Mouse (Mus musculus) forebrain, embryonic 10.5 days (tissue): ENCODE measurements around the gene Ddt. TPM values are rescaled to one million over a fixed set of nuclear protein-coding genes. Genes with fewer than 3 reads are reported as not detected.
"Not testable (repeated sequence)": the region's sequence is repeated elsewhere in the genome, so short reads cannot be mapped to it uniquely, and the experiment has no call there.

ENCODE experiments used
- DNase-seq: peaks from one replicate; pipeline ENCODE4 v3.0.0-alpha.2; 2017; ENCODE audit warnings: low spot score; ENCODE audit errors: extremely low spot score
- H3K27ac ChIP-seq: fragments of 300-500 bp; sonication (generic); 2 replicates; pipeline ENCODE4 v1.5.1; 2016; ENCODE audit warnings: mild to moderate bottlenecking
- H3K27me3 ChIP-seq: fragments of 300-500 bp; sonication (generic); 2 replicates; pipeline ENCODE4 v1.6.1; 2016; ENCODE audit warnings: mild to moderate bottlenecking; ENCODE audit not compliant: poor library complexity, severe bottlenecking
- H3K36me3 ChIP-seq: fragments of 300-500 bp; sonication (generic); replicated peaks from 2 replicates; pipeline ENCODE4 v1.6.1; 2016; ENCODE audit warnings: mild to moderate bottlenecking, moderate library complexity
- H3K4me1 ChIP-seq: fragments of 300-500 bp; sonication (generic); 2 replicates; pipeline ENCODE4 v1.6.1; 2016
- H3K4me3 ChIP-seq: fragments of 300-500 bp; sonication (generic); 2 replicates; pipeline ENCODE4 v1.5.1; 2016; ENCODE audit warnings: mild to moderate bottlenecking, moderate library complexity
- H3K9me3 ChIP-seq: fragments of 300-500 bp; sonication (generic); 2 replicates; pipeline ENCODE4 v1.6.1; 2016; ENCODE audit warnings: mild to moderate bottlenecking, moderate library complexity
- WGBS: fragments of 180-500 bp; shearing (Covaris S2); methylation state at CpG from one replicate; pipeline ENCODE4 v1.1.7; 2016; 5-methylcytosine and 5-hydroxymethylcytosine counted together
- polyA plus RNA-seq: library from polyadenylated mRNA; unstranded; fragments of >200 nt; fragmentation: Nextera tagmentation; extraction: Ambion mirVana; gene quantifications from 2 replicates; pipeline ENCODE4 v1.2.1, GENCODE M21; 2016

Gene Ddt
- polyA plus RNA-seq, 1 experiment from 2014 or later: 95.4 TPM

DNA sequence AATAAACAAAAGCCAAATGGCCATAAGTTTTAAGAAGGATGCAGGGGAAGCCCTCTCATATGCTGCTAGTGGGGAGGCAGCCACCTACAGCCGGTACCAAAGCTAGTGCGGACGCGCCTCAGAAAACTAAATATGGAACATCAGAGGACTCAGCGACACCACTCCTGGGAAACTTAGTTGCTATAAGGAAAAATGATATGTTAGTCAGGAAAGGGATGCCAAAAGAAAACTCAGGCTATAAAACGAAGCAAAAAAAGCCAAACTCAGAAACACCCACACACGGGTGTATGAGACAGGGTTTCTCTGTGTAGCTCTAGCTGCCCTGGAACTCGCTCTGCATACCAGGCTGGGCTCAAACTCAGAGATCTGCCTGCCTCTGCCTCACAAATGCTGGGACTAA lies 15.1 kb upstream of the Ddt start:
- H3K27ac ChIP-seq: no peak overlapping the region
- H3K9me3 ChIP-seq: no peaks in the 10 kb centered on the region
- no peak for DNase-seq
- no peaks in the 10 kb centered on the region for H3K27me3 ChIP-seq
- no peaks in the 10 kb centered on the region for H3K36me3 ChIP-seq
- H3K4me1 ChIP-seq: 0 out of 2 replicates have a peak, but pooled peaks cover 3% of the 10 kb centered on the region
- no peak overlapping the region for H3K4me3 ChIP-seq
- 95% methylated on average over 8 of the region's 8 CpGs for WGBS

DNA sequence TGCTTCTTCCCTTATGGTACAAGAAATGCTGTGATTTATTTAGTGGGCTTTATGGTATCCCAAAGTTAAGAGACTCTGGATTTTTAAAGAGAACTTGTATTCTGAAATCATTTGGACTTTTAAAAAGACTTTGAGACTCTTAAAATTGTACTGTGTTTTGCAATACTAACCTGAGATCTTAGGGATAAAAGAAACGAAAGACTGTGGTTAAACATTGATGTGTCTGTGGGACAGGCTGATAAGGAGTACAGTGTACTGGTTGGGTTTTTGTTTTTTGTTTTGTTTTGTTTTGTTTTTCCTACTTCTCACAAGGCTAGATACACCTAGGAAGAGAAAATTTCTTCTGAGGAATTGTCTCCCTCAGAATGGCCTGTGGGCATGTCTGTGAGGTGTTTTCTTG lies 12.2 kb upstream of the Ddt start:
- Histone ChIP-seq H3K4me3 (no peak overlapping the region), H3K27me3 (peaks cover 24% of the 10 kb centered on the region), H3K27ac (no peak overlapping the region), H3K9me3 (no peaks in the 10 kb centered on the region), H3K36me3 (no peaks in the 10 kb centered on the region), H3K4me1 (peaks cover 9% of the 10 kb centered on the region)
- 91% methylated on average over 1 of the region's 1 CpGs for WGBS
- no peak for DNase-seq

GRCm38 (mm10) chr10:75780769-75781578 lies 7.8 kb upstream of the Ddt start, which contains the start of the genes Gm20441 and Gstt3:
Gene Gm20441, minus strand, starts transcription at chr10:75780954.
Gene Gstt3, minus strand, starts transcription at chr10:75781414.
- Histone ChIP-seq H3K4me1 (peaks cover 19% of the 10 kb centered on the region), H3K27ac (0 out of 2 replicates have a peak within 1 kb of the TSS, but pooled peaks have one; percentile 32), H3K36me3 (no peaks in the 10 kb centered on the region), H3K4me3 (peak within 1 kb of the TSS; percentile 61), H3K9me3 (no peaks in the 10 kb centered on the region), H3K27me3 (peaks cover 56% of the 10 kb centered on the region)
- peak; percentile 67 for DNase-seq
- 1% methylated on average over 28 of the region's 28 CpGs for WGBS

DNA sequence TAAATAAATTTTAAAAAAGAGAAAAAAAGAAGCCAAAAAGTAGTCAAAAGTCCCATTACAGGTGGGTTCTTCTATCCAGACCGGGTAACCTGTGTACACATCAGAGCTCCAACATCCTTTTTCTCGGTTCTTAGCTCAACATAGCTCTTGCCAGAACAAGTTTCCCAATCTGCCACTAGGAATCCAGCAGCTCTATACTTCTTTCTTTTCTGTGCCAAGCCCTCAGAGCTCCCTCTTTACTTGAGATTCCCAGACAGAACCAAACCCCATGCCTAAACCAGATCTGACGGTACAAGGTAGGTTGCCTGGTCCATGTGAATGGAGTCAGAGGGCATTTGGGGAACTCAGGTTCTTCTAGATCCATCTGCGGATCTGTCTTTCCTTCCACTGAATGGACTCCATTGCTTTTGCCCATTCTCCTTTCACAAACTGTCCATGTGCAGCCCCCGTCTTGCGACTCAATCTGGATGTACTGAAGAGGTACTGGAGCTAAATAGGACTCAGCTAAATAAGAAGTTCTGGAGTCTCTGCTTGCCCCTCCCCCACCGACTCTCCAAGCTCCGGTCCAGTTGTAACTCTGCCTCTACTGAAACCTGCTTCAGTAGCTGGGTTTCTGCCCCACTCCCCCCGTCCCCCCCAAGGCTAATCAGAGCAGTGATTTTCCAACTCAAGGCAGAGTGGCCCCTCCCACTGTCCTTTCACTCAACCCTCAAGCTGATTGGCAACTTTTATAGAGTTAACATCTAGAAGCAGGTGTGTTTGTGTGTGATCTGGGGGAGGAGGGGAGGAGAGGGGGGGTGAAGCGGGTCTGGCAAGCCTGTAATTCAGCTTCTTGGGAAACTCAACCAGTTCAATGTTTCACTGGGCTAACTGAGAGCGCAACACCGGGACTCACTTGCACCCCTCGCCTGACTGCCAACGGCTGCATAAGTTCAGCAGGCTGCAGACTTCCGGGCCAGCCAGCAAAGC lies 6.3 kb upstream of the Ddt start:
- no peaks in the 10 kb centered on the region for H3K36me3 ChIP-seq
- WGBS: 41% methylated on average over 15 of the region's 15 CpGs
- H3K27ac ChIP-seq: no peak overlapping the region
- H3K4me1 ChIP-seq: peaks cover 19% of the 10 kb centered on the region
- H3K27me3 ChIP-seq: peaks cover 56% of the 10 kb centered on the region
- no peaks in the 10 kb centered on the region for H3K9me3 ChIP-seq
- peak overlapping the region; percentile 61 for H3K4me3 ChIP-seq
- DNase-seq: no peak

DNA sequence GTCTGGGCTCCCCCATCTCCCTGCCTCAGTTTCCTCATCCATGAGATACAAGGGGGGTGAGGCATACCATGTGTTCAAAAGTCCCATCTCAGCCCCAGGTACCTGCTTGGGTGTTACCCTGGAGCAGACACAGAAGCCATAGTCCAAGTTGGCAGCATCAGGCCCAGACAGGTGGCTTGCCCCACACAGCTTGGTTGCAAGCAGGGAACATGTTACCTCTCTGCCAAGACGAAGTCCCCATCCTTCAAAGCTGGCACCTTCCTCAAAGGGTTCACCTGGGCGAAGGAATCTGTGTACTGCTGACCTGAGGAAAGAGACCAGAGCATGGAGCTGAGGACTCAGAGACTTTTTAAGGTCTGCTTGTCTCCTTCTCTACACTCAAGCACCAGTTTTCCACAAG lies 4.7 kb upstream of the Ddt start:
- Histone ChIP-seq H3K4me3 (no peak overlapping the region), H3K9me3 (no peaks in the 10 kb centered on the region), H3K36me3 (no peaks in the 10 kb centered on the region), H3K27me3 (peaks cover 56% of the 10 kb centered on the region), H3K4me1 (peaks cover 27% of the 10 kb centered on the region), H3K27ac (no peak overlapping the region)
- DNase-seq: no peak
- 90% methylated on average over 2 of the region's 2 CpGs for WGBS

GRCm38 (mm10) chr10:75776562-75776961 lies 3.3 kb upstream of the Ddt start:
- Histone ChIP-seq H3K9me3 (no peaks in the 10 kb centered on the region), H3K4me1 (peaks cover 39% of the 10 kb centered on the region), H3K4me3 (no peak overlapping the region), H3K36me3 (no peaks in the 10 kb centered on the region), H3K27ac (no peak overlapping the region), H3K27me3 (peaks cover 43% of the 10 kb centered on the region)
- DNase-seq: no peak
- 92% methylated on average over 6 of the region's 6 CpGs for WGBS

GRCm38 (mm10) chr10:75774587-75774986 lies 1.4 kb upstream of the Ddt start:
- no peaks in the 10 kb centered on the region for H3K36me3 ChIP-seq
- H3K27ac ChIP-seq: no peak overlapping the region
- H3K27me3 ChIP-seq: peaks cover 24% of the 10 kb centered on the region
- no peak for DNase-seq
- WGBS: 88% methylated on average over 9 of the region's 9 CpGs
- no peaks in the 10 kb centered on the region for H3K9me3 ChIP-seq
- no peak overlapping the region for H3K4me3 ChIP-seq
- H3K4me1 ChIP-seq: peaks cover 22% of the 10 kb centered on the region

DNA sequence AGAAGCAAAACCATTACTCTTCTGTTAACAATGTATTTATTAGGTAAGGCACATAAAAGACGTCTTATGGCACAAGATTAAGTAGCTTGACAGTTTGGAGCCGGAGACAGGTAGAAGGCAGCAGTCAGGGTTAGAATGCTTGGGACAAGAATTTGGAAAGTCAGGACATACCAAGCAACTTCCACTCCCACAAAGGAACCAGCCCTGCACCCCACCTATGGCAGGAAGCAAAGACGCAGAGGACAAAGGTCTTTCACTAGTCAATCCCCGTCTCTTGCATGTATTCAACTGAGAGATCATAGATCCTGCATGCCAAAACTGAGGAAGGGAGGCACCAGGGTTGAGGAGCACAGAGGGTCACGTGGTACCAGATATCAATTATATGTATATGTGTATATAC lies 888 bp upstream of the Ddt start:
- no peaks in the 10 kb centered on the region for H3K36me3 ChIP-seq
- H3K9me3 ChIP-seq: no peaks in the 10 kb centered on the region
- peaks cover 19% of the 10 kb centered on the region for H3K27me3 ChIP-seq
- H3K4me3 ChIP-seq: no peak overlapping the region
- DNase-seq: no peak
- H3K4me1 ChIP-seq: peaks cover 21% of the 10 kb centered on the region
- 88% methylated on average over 5 of the region's 5 CpGs for WGBS
- H3K27ac ChIP-seq: no peak overlapping the region

GRCm38 (mm10) chr10:75767756-75768155 lies 5.5 kb downstream of the Ddt start:
- not testable (repeated sequence) for H3K27me3 ChIP-seq, H3K27ac ChIP-seq, H3K4me3 ChIP-seq, DNase-seq, H3K9me3 ChIP-seq, H3K36me3 ChIP-seq
- 33% methylated on average over 5 of the region's 5 CpGs for WGBS
- H3K4me1 ChIP-seq: peaks cover 24% of the 10 kb centered on the region

DNA sequence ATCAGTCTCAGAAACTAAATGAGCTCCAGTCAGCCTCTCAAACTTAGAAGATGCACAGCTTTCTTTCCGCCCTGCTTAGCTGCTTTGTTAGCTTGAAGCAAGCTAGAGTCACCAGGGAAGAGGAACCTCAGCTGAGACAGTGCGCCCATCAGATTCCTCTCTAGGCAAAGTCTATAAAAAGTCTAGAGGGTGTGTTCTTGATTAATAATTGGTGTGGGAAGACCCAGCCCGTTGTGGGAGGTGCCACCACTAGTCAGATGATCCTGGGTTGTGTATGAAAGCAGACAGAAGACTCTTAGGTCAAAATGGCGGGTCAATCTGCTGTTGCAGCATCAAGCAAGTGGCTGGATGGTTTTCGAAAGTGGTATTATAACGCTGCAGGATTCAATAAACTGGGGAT lies 6.4 kb downstream of the Ddt start:
- Histone ChIP-seq H3K27ac (no peak overlapping the region), H3K36me3 (peaks cover under 1% of the 10 kb centered on the region), H3K9me3 (no peaks in the 10 kb centered on the region), H3K27me3 (no peaks in the 10 kb centered on the region), H3K4me1 (peaks cover 19% of the 10 kb centered on the region), H3K4me3 (no peak overlapping the region)
- WGBS: 87% methylated on average over 6 of the region's 6 CpGs
- no peak for DNase-seq

DNA sequence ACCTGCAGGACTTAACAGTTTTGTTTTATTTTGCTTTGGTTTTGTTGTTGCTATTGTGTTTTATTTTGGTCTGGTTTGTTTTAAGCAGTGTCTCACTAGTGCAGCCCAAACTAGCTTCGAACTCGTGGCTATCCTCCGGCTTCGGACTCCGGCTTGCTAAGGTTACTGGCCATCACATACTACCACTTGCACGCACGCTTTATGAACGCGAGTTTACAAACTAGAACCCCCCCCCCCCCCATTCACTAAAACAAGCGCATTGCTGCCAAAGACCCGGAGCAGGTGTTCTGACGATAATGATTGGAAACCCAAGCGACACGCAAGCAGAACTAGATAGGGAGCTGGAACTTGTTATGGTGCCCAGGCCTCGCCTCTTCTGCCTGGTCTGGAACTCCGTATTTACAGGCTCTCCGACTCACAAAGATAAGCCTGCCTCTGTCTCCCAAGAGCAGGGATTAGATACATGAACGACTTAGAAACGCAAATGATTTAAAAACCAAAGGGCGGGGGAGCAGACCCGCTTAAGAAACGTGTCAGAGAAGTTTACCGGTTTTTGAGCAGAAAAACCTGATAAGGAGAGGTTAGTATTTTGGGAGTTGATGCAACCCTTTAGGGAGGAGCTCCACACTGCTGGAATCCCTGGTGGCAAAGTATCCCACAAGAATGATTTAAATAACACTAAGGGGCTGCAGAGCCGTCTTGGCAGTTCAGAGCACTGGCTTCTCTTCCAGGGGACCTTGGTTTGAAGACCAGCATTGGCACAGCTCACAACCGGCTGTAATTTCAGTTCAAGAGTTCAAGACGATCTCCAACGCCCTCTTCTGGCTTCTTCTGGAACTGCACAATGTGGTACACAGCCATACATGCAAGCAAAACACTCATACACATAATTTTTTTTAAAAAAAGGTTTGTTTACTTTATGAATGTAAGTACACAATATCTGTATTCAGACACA lies 8.4 kb downstream of the Ddt start:
- Histone ChIP-seq H3K4me1 (peaks cover 17% of the 10 kb centered on the region), H3K27me3 (no peaks in the 10 kb centered on the region), H3K27ac (peak overlapping the region; percentile 87), H3K9me3 (no peaks in the 10 kb centered on the region), H3K36me3 (peaks cover 21% of the 10 kb centered on the region), H3K4me3 (peak overlapping the region; percentile 74)
- 1% methylated on average over 27 of the region's 27 CpGs for WGBS
- peak; percentile 82 for DNase-seq
